Mouse (Mus musculus): ENCODE data around the gene Neurl1a. TPM values are rescaled to one million over a fixed set of nuclear protein-coding genes. Genes with fewer than 3 reads are reported as not detected.

Gene Neurl1a
- polyA plus RNA-seq, 1 experiment from 2014 or later: 5.0 TPM

GRCm38 (mm10) chr19:47264322-47265092, 85.9 kb downstream of the Neurl1a start:
- DNase-seq (ENCODE audit: low spot score) (peak; percentile 81), ATAC-seq (ENCODE audit: insufficient read depth, low FRiP score, low TSS enrichment) (peak; percentile 53; the same call in 1 of the 2 replicates)
- no peak overlapping the region for H3K4me3 ChIP-seq (ENCODE audit: low read depth, low read length)
- no peak overlapping the region for H3K4me2 ChIP-seq (ENCODE audit: low read depth)
- H3K27me3 ChIP-seq (ENCODE audit: control insufficient read depth, insufficient read depth, low read length): no peaks in the 10 kb centered on the region
- H3K4me1 ChIP-seq (ENCODE audit: control insufficient read depth, insufficient read depth, low read length): no peaks in the 10 kb centered on the region
- H3K27ac ChIP-seq (ENCODE audit: low read depth, low read length): no peak overlapping the region
- WGBS: 42% methylated on average over 11 of the region's 11 CpGs
- H3K9ac ChIP-seq (ENCODE audit: low read length): no peak overlapping the region
- H3K36me3 ChIP-seq (ENCODE audit: control insufficient read depth, insufficient read depth, low read length): peaks cover 11% of the 10 kb centered on the region
- no peaks in the 10 kb centered on the region for H3K9me3 ChIP-seq (ENCODE audit: control insufficient read depth, low read length)

- no peak for DNase-seq (ENCODE audit: low spot score)
- no peaks in the 10 kb centered on the region for H3K9me3 ChIP-seq (ENCODE audit: control insufficient read depth, low read length)
- WGBS: 94% methylated on average over 18 of the region's 18 CpGs
These were observed 87.6 kb downstream of the Neurl1a start for GRCm38 (mm10) chr19:47266070-47266801.

GRCm38 (mm10) chr19:47267066-47267465, 88.4 kb downstream of the Neurl1a start:
- Histone ChIP-seq H3K36me3 (ENCODE audit: control insufficient read depth, insufficient read depth, low read length) (peaks cover 11% of the 10 kb centered on the region), H3K27me3 (ENCODE audit: control insufficient read depth, insufficient read depth, low read length) (no peaks in the 10 kb centered on the region), H3K4me2 (ENCODE audit: low read depth) (no peak overlapping the region), H3K9ac (ENCODE audit: low read length) (no peak overlapping the region), H3K4me1 (ENCODE audit: control insufficient read depth, insufficient read depth, low read length) (no peaks in the 10 kb centered on the region), H3K27ac (ENCODE audit: low read depth, low read length) (no peak overlapping the region), H3K4me3 (ENCODE audit: low read depth, low read length) (no peak overlapping the region), H3K9me3 (ENCODE audit: control insufficient read depth, low read length) (no peaks in the 10 kb centered on the region)
- DNase-seq (ENCODE audit: low spot score): no peak
- no peak for ATAC-seq (ENCODE audit: insufficient read depth, low FRiP score, low TSS enrichment)
- 86% methylated on average over 21 of the region's 21 CpGs for WGBS

More at GRCm38 (mm10) chr19:47266070-47266801, 87.6 kb downstream of the Neurl1a start:
- ATAC-seq (ENCODE audit: insufficient read depth, low FRiP score, low TSS enrichment): no peak
- Histone ChIP-seq H3K27me3 (ENCODE audit: control insufficient read depth, insufficient read depth, low read length) (no peaks in the 10 kb centered on the region), H3K9ac (ENCODE audit: low read length) (no peak overlapping the region), H3K27ac (ENCODE audit: low read depth, low read length) (no peak overlapping the region), H3K36me3 (ENCODE audit: control insufficient read depth, insufficient read depth, low read length) (peaks cover 11% of the 10 kb centered on the region), H3K4me3 (ENCODE audit: low read depth, low read length) (no peak overlapping the region), H3K4me2 (ENCODE audit: low read depth) (no peak overlapping the region), H3K4me1 (ENCODE audit: control insufficient read depth, insufficient read depth, low read length) (no peaks in the 10 kb centered on the region)

GRCm38 (mm10) chr19:47269729-47270128, 91.1 kb downstream of the Neurl1a start:
- Histone ChIP-seq H3K27ac (ENCODE audit: low read depth, low read length) (no peak overlapping the region), H3K9ac (ENCODE audit: low read length) (no peak overlapping the region), H3K4me1 (ENCODE audit: control insufficient read depth, insufficient read depth, low read length) (no peaks in the 10 kb centered on the region), H3K4me2 (ENCODE audit: low read depth) (no peak overlapping the region), H3K27me3 (ENCODE audit: control insufficient read depth, insufficient read depth, low read length) (no peaks in the 10 kb centered on the region), H3K36me3 (ENCODE audit: control insufficient read depth, insufficient read depth, low read length) (peaks cover 14% of the 10 kb centered on the region), H3K4me3 (ENCODE audit: low read depth, low read length) (no peak overlapping the region), H3K9me3 (ENCODE audit: control insufficient read depth, low read length) (no peaks in the 10 kb centered on the region)
- WGBS: 52% methylated on average over 8 of the region's 8 CpGs
- ATAC-seq (ENCODE audit: insufficient read depth, low FRiP score, low TSS enrichment) (no peak), DNase-seq (ENCODE audit: low spot score) (peak; percentile 38)

- no peak overlapping the region for H3K27ac ChIP-seq (ENCODE audit: low read depth, low read length)
These were observed 91.9 kb downstream of the Neurl1a start for GRCm38 (mm10) chr19:47270520-47270919.

GRCm38 (mm10) chr19:47276730-47277129, 98.1 kb downstream of the Neurl1a start:
- Histone ChIP-seq H3K4me3 (ENCODE audit: low read depth, low read length) (no peak overlapping the region), H3K4me2 (ENCODE audit: low read depth) (no peak overlapping the region), H3K36me3 (ENCODE audit: control insufficient read depth, insufficient read depth, low read length) (0 out of 2 replicates have a peak, but pooled peaks cover 3% of the 10 kb centered on the region), H3K27me3 (ENCODE audit: control insufficient read depth, insufficient read depth, low read length) (no peaks in the 10 kb centered on the region), H3K27ac (ENCODE audit: low read depth, low read length) (no peak overlapping the region), H3K4me1 (ENCODE audit: control insufficient read depth, insufficient read depth, low read length) (no peaks in the 10 kb centered on the region), H3K9me3 (ENCODE audit: control insufficient read depth, low read length) (no peaks in the 10 kb centered on the region), H3K9ac (ENCODE audit: low read length) (no peak overlapping the region)
- ATAC-seq (ENCODE audit: insufficient read depth, low FRiP score, low TSS enrichment) (no peak), DNase-seq (ENCODE audit: low spot score) (no peak)
- WGBS: 87% methylated on average over 6 of the region's 6 CpGs

More at GRCm38 (mm10) chr19:47270520-47270919, 91.9 kb downstream of the Neurl1a start:
- no peaks in the 10 kb centered on the region for H3K4me1 ChIP-seq (ENCODE audit: control insufficient read depth, insufficient read depth, low read length)
- H3K9me3 ChIP-seq (ENCODE audit: control insufficient read depth, low read length): no peaks in the 10 kb centered on the region
- H3K27me3 ChIP-seq (ENCODE audit: control insufficient read depth, insufficient read depth, low read length): no peaks in the 10 kb centered on the region
- peaks cover 14% of the 10 kb centered on the region for H3K36me3 ChIP-seq (ENCODE audit: control insufficient read depth, insufficient read depth, low read length)
- 88% methylated on average over 9 of the region's 9 CpGs for WGBS
- no peak overlapping the region for H3K9ac ChIP-seq (ENCODE audit: low read length)
- ATAC-seq (ENCODE audit: insufficient read depth, low FRiP score, low TSS enrichment) (no peak), DNase-seq (ENCODE audit: low spot score) (no peak)
- H3K4me3 ChIP-seq (ENCODE audit: low read depth, low read length): no peak overlapping the region
- no peak overlapping the region for H3K4me2 ChIP-seq (ENCODE audit: low read depth)

GRCm38 (mm10) chr19:47279372-47279771, 100.8 kb downstream of the Neurl1a start:
- Histone ChIP-seq H3K36me3 (ENCODE audit: control insufficient read depth, insufficient read depth, low read length) (no peaks in the 10 kb centered on the region), H3K27ac (ENCODE audit: low read depth, low read length) (no peak overlapping the region), H3K4me3 (ENCODE audit: low read depth, low read length) (no peak overlapping the region), H3K4me1 (ENCODE audit: control insufficient read depth, insufficient read depth, low read length) (no peaks in the 10 kb centered on the region), H3K27me3 (ENCODE audit: control insufficient read depth, insufficient read depth, low read length) (no peaks in the 10 kb centered on the region), H3K9me3 (ENCODE audit: control insufficient read depth, low read length) (no peaks in the 10 kb centered on the region), H3K9ac (ENCODE audit: low read length) (no peak overlapping the region), H3K4me2 (ENCODE audit: low read depth) (no peak overlapping the region)
- no peak for DNase-seq (ENCODE audit: low spot score)
- WGBS: 84% methylated on average over 4 of the region's 4 CpGs
- no peak for ATAC-seq (ENCODE audit: insufficient read depth, low FRiP score, low TSS enrichment)

GRCm38 (mm10) chr19:47279788-47280532, 101.3 kb downstream of the Neurl1a start:
- H3K27ac ChIP-seq (ENCODE audit: low read depth, low read length): no peak overlapping the region
- DNase-seq (ENCODE audit: low spot score): no peak
- H3K4me3 ChIP-seq (ENCODE audit: low read depth, low read length): no peak overlapping the region
- no peaks in the 10 kb centered on the region for H3K4me1 ChIP-seq (ENCODE audit: control insufficient read depth, insufficient read depth, low read length)
- no peak for ATAC-seq (ENCODE audit: insufficient read depth, low FRiP score, low TSS enrichment)
- H3K36me3 ChIP-seq (ENCODE audit: control insufficient read depth, insufficient read depth, low read length): no peaks in the 10 kb centered on the region
- no peaks in the 10 kb centered on the region for H3K27me3 ChIP-seq (ENCODE audit: control insufficient read depth, insufficient read depth, low read length)
- WGBS: 92% methylated on average over 15 of the region's 15 CpGs
- no peak overlapping the region for H3K4me2 ChIP-seq (ENCODE audit: low read depth)
- no peak overlapping the region for H3K9ac ChIP-seq (ENCODE audit: low read length)
- no peaks in the 10 kb centered on the region for H3K9me3 ChIP-seq (ENCODE audit: control insufficient read depth, low read length)
